In genomic region chr2:178542032-178542431, GRCm38 (mm10) we compare ENCODE assay signal across 7 mouse cellular contexts.
DNase-seq lines count a peak whose midpoint lies in the region; ATAC-seq and TF ChIP-seq lines count a peak whose summit lies in the region.

No protein-coding gene starts in this region.

- no peak overlapping the region for H3K9ac ChIP-seq in hindbrain, embryonic 11.5 days (ENCODE audit: low read depth, low read length)
- H3K9ac ChIP-seq in hindbrain, embryonic 12.5 days, result no peak overlapping the region
- no peak overlapping the region for H3K9ac ChIP-seq in CH12.LX (ENCODE audit: insufficient read depth, low read depth)
- H3K9ac ChIP-seq in lung, postnatal 0 days (replicated peaks; ENCODE audit: low read depth), result no peak overlapping the region

- dilution Hi-C loops in CH12.LX (cut with MboI; ENCODE audit: extremely low pct_ligation_motif_present, extremely low pct_unique_long_range_greater_than_20kb, low sequenced_read_pairs), result no loop called here

- TF ChIP-seq EP300 in CH12.LX (IDR thresholded peaks at IDR 0.05; ENCODE audit: low read length), result no peak
- TF ChIP-seq EP300 in lung, postnatal 0 days (IDR thresholded peaks at IDR 0.05), result no peak

- peak; percentile 75 to 90 for TF ChIP-seq CTCF in CH12.LX (conservative IDR thresholded peaks at IDR 0.05 in 1 of 2, IDR thresholded peaks at IDR 0.05 in 1 of 2; ENCODE audit: low read depth in 2 of 2, low read length in 2 of 2)
- peak; percentile 70 for TF ChIP-seq CTCF in lung, postnatal 0 days (IDR thresholded peaks at IDR 0.05)

- no peak overlapping the region for H3K27ac ChIP-seq in hindbrain, embryonic 11.5 days (ENCODE audit: low read depth, low read length)
- no peak overlapping the region for H3K27ac ChIP-seq in hindbrain, embryonic 12.5 days
- no peak overlapping the region for H3K27ac ChIP-seq in CH12.LX (ENCODE audit: insufficient read depth, low read depth)
- H3K27ac ChIP-seq in lung, postnatal 0 days (ENCODE audit: low read length), result no peak overlapping the region

- peak; percentile 45 for DNase-seq in hindbrain, embryonic 11.5 days (ENCODE audit: low spot score)
- peak; percentile 53 for DNase-seq in CH12.LX (ENCODE audit: extremely low read depth)
- DNase-seq in ZHBTc4 (ENCODE audit: low read depth, low spot score), result peak; percentile 57
- DNase-seq in induced T-regulatory cell, adult 2 months (ENCODE audit: low read depth), result peak; percentile 42
- DNase-seq in lung, postnatal 0 days (ENCODE audit: low spot score), result peak; percentile 18
- peak; percentile 86 for DNase-seq in splenic B cell, adult 2 months (ENCODE audit: low read depth, low spot score)

- no peaks in the 10 kb centered on the region for H3K27me3 ChIP-seq in hindbrain, embryonic 11.5 days (ENCODE audit: control insufficient read depth, insufficient read depth, low read length)
- H3K27me3 ChIP-seq in hindbrain, embryonic 12.5 days, result no peaks in the 10 kb centered on the region
- H3K27me3 ChIP-seq in CH12.LX (replicated peaks), result peaks cover 10% of the 10 kb centered on the region
- no peaks in the 10 kb centered on the region for H3K27me3 ChIP-seq in lung, postnatal 0 days (replicated peaks; ENCODE audit: insufficient read depth, low read length)
- no peaks in the 10 kb centered on the region for H3K27me3 ChIP-seq in splenic B cell, adult 2 months (ENCODE audit: control insufficient read depth, insufficient read depth, low read length, poor library complexity, severe bottlenecking)

- 0 out of 2 replicates have a peak, but pooled peaks cover 2% of the 10 kb centered on the region for H3K4me1 ChIP-seq in hindbrain, embryonic 11.5 days (replicated peaks; ENCODE audit: control insufficient read depth, insufficient read depth, low read length)
- H3K4me1 ChIP-seq in hindbrain, embryonic 12.5 days, result 0 out of 2 replicates have a peak, but pooled peaks cover 11% of the 10 kb centered on the region
- peaks cover 12 to 23% of the 10 kb centered on the region in 2 experiments for H3K4me1 ChIP-seq in CH12.LX (ENCODE audit: control insufficient read depth in 1 of 2, insufficient read depth in 2 of 2)
- no peaks in the 10 kb centered on the region for H3K4me1 ChIP-seq in lung, postnatal 0 days (ENCODE audit: insufficient read depth, low read depth, low read length)

- no peaks in the 10 kb centered on the region for H3K79me2 ChIP-seq in CH12.LX (replicated peaks; ENCODE audit: control insufficient read depth, extremely low read depth, insufficient read depth, poor library complexity, severe bottlenecking)

- peak; percentile 64 for TF ChIP-seq RAD21 in CH12.LX (IDR thresholded peaks at IDR 0.05; ENCODE audit: low read depth, low read length)

- H3K4me3 ChIP-seq in hindbrain, embryonic 11.5 days (ENCODE audit: low read depth, low read length), result no peak overlapping the region
- no peak overlapping the region for H3K4me3 ChIP-seq in hindbrain, embryonic 12.5 days
- no peak overlapping the region for H3K4me3 ChIP-seq in CH12.LX (replicated peaks in 1 of 3; ENCODE audit: low read depth in 2 of 3, low read length in 2 of 3, poor library complexity in 1 of 3)
- no peak overlapping the region for H3K4me3 ChIP-seq in lung, postnatal 0 days (ENCODE audit: low read depth, low read length)

- in situ Hi-C loops in CH12.LX (cut with MboI; ENCODE audit: low pct_ligation_motif_present, low pct_unique_long_range_greater_than_20kb, low sequenced_read_pairs), result no loop called here

- 12% methylated on average over 2 of the region's 2 CpGs for WGBS in hindbrain, embryonic 11.5 days
- 16% methylated on average over 2 of the region's 2 CpGs for WGBS in hindbrain, embryonic 12.5 days
- 6% methylated on average over 2 of the region's 2 CpGs for WGBS in lung, postnatal 0 days

- H3K9me3 ChIP-seq in hindbrain, embryonic 11.5 days (ENCODE audit: control insufficient read depth, low read length), result no peaks in the 10 kb centered on the region
- H3K9me3 ChIP-seq in hindbrain, embryonic 12.5 days (replicated peaks), result no peaks in the 10 kb centered on the region
- no peaks in the 10 kb centered on the region for H3K9me3 ChIP-seq in CH12.LX (replicated peaks; ENCODE audit: low read length)
- no peaks in the 10 kb centered on the region for H3K9me3 ChIP-seq in lung, postnatal 0 days (ENCODE audit: low read length)

- no peaks in the 10 kb centered on the region for H3K36me3 ChIP-seq in hindbrain, embryonic 11.5 days (ENCODE audit: control insufficient read depth, insufficient read depth, low read length)
- no peaks in the 10 kb centered on the region for H3K36me3 ChIP-seq in hindbrain, embryonic 12.5 days
- H3K36me3 ChIP-seq in CH12.LX (replicated peaks in 1 of 2; ENCODE audit: control insufficient read depth in 1 of 2, insufficient read depth in 1 of 2, low read length in 1 of 2), result no peaks in the 10 kb centered on the region
- no peaks in the 10 kb centered on the region for H3K36me3 ChIP-seq in lung, postnatal 0 days (ENCODE audit: insufficient read depth, low read length)
- no peaks in the 10 kb centered on the region; the same call in none of the 2 replicates for H3K36me3 ChIP-seq in splenic B cell, adult 2 months (ENCODE audit: control insufficient read depth, insufficient read depth, low read length, poor library complexity, severe bottlenecking)

- no peak overlapping the region for H3K4me2 ChIP-seq in hindbrain, embryonic 11.5 days (replicated peaks; ENCODE audit: low read depth, low read length)
- no peak overlapping the region for H3K4me2 ChIP-seq in hindbrain, embryonic 12.5 days (replicated peaks)
- H3K4me2 ChIP-seq in CH12.LX (ENCODE audit: insufficient read depth, low read depth, poor library complexity, severe bottlenecking), result no peak overlapping the region
- no peak overlapping the region for H3K4me2 ChIP-seq in lung, postnatal 0 days (replicated peaks; ENCODE audit: low read depth, low read length)

- TF ChIP-seq POLR2A in CH12.LX (IDR thresholded peaks at IDR 0.05; ENCODE audit: low read depth, low read length), result no peak

- ATAC-seq in hindbrain, embryonic 11.5 days (ENCODE audit: low FRiP score), result no peak
- ATAC-seq in hindbrain, embryonic 12.5 days (ENCODE audit: low FRiP score), result no peak
- ATAC-seq in lung, postnatal 0 days, result no peak

TF ChIP-seq in CH12.LX, 34 proteins besides CTCF, POLR2A, EP300 and RAD21:
- TF ChIP-seq SMC3 (IDR thresholded peaks at IDR 0.05; ENCODE audit: low read depth, low read length), result peak; percentile 61
- TF ChIP-seq JUN (IDR thresholded peaks at IDR 0.05; ENCODE audit: insufficient read depth, low read depth, low read length), result no peak
- no peak for TF ChIP-seq CHD2 (IDR thresholded peaks at IDR 0.05; ENCODE audit: low read length)

Comparison
In these comparisons a context has a peak if more than half of its experiments do, and no peak if none do; other contexts are left out.
1. DNase-seq: peak in every context shown above with its lines; median percentile 86 in splenic B cell, adult 2 months; 57 in ZHBTc4; 53 in CH12.LX; 45 in hindbrain, embryonic 11.5 days; 42 in induced T-regulatory cell, adult 2 months; 18 in lung, postnatal 0 days.